Mouse (Mus musculus): ENCODE measurements around the gene Gm5431.
"Not testable (repeated sequence)": the region's sequence is repeated elsewhere in the genome, so short reads cannot be mapped to it uniquely, and the experiment has no call there.

DNA sequence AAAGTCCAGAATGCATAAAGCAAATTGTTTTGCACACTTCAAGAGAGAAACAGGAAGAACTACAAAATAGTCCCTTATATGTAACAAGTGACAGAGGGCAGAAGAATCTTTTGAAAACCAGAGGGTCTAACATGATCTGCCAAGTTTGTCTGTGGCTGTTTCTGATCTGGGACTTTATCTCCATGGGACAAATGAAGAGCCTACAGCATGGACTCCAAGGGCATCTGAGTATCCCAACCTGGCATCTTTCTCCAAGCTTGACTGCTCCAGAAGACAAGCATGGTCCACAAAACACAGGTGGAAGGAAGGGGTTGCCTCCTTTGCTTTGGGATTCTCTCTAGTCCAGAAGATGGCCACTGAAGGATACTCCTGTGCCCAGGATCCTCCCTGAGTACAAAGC lies 24.4 kb upstream of the Gm5431 start:
- not testable (repeated sequence) for TF ChIP-seq CTCF (IDR thresholded peaks at IDR 0.05; ENCODE audit: low read depth, low read length); POLR2A (IDR thresholded peaks at IDR 0.05; ENCODE audit: insufficient read depth, low read length); EP300 (IDR thresholded peaks at IDR 0.05; ENCODE audit: insufficient read depth, low read depth, low read length)

All from ES-Bruce4 (cell line).